Mouse (Mus musculus): ENCODE measurements around the gene Olfr1428. TPM values are rescaled to one million over a fixed set of nuclear protein-coding genes. Genes with fewer than 3 reads are reported as not detected.
"Not testable (repeated sequence)": the region's sequence is repeated elsewhere in the genome, so short reads cannot be mapped to it uniquely, and the experiment has no call there.

Olfr1428 gene
- not detected in 2 replicates for polyA plus RNA-seq (2016; fragmentation: Nextera tagmentation; extraction: Ambion mirVana)

- H3K36me3 ChIP-seq = no peaks in the 10 kb centered on the region
- H3K4me3 ChIP-seq = no peak within 1 kb of the TSS
- no peak within 1 kb of the TSS for H3K27ac ChIP-seq
- no peaks in the 10 kb centered on the region for H3K9me3 ChIP-seq (replicated peaks)
- no peak within 1 kb of the TSS for H3K4me2 ChIP-seq
- WGBS (ENCODE audit: insufficient replicate concordance) = 36% methylated on average over 1 of the region's 1 CpGs
- no peaks in the 10 kb centered on the region for H3K27me3 ChIP-seq (replicated peaks)
- no peak within 1 kb of the TSS for H3K9ac ChIP-seq
- no peaks in the 10 kb centered on the region for H3K4me1 ChIP-seq
- no peak for ATAC-seq
These were observed at the start of gene Olfr1428 for GRCm38 (mm10) chr19:12115797-12116196. TSS of gene Olfr1428 (minus strand) at chr19:12115897.

GRCm38 (mm10) chr19:12145452-12145851 lies 29.8 kb upstream of the Olfr1428 start:
- Histone ChIP-seq H3K9me3 (replicated peaks) (no peaks in the 10 kb centered on the region), H3K4me2 (no peak overlapping the region), H3K36me3 (no peaks in the 10 kb centered on the region), H3K9ac (no peak overlapping the region), H3K27me3 (replicated peaks) (no peaks in the 10 kb centered on the region), H3K27ac (no peak overlapping the region), H3K4me3 (no peak overlapping the region), H3K4me1 (no peaks in the 10 kb centered on the region)
- no peak for ATAC-seq
- 77% methylated on average over 3 of the region's 3 CpGs for WGBS (ENCODE audit: insufficient replicate concordance)

GRCm38 (mm10) chr19:12143356-12143755 lies 27.7 kb upstream of the Olfr1428 start:
- H3K4me2 ChIP-seq = no peak overlapping the region
- no peak overlapping the region for H3K27ac ChIP-seq
- no peak for ATAC-seq
- no peaks in the 10 kb centered on the region for H3K36me3 ChIP-seq
- no peaks in the 10 kb centered on the region for H3K9me3 ChIP-seq (replicated peaks)
- no peak overlapping the region for H3K4me3 ChIP-seq
- 76% methylated on average over 1 of the region's 1 CpGs for WGBS (ENCODE audit: insufficient replicate concordance)
- H3K9ac ChIP-seq = no peak overlapping the region
- H3K27me3 ChIP-seq (replicated peaks) = no peaks in the 10 kb centered on the region
- H3K4me1 ChIP-seq = no peaks in the 10 kb centered on the region

- no peak overlapping the region for H3K4me3 ChIP-seq
- H3K27me3 ChIP-seq (replicated peaks) = no peaks in the 10 kb centered on the region
- H3K9me3 ChIP-seq (replicated peaks) = no peaks in the 10 kb centered on the region
- H3K36me3 ChIP-seq = no peaks in the 10 kb centered on the region
- H3K9ac ChIP-seq = no peak overlapping the region
- WGBS (ENCODE audit: insufficient replicate concordance) = 40% methylated on average over 2 of the region's 2 CpGs
- no peak overlapping the region for H3K4me2 ChIP-seq
- no peaks in the 10 kb centered on the region for H3K4me1 ChIP-seq
- no peak for ATAC-seq
- no peak overlapping the region for H3K27ac ChIP-seq
These were observed 18.6 kb upstream of the Olfr1428 start for GRCm38 (mm10) chr19:12134289-12134688.

- WGBS (ENCODE audit: insufficient replicate concordance) = 47% methylated on average over 3 of the region's 3 CpGs
- no peak within 1 kb of the TSS for H3K9ac ChIP-seq
- no peak for ATAC-seq
- no peaks in the 10 kb centered on the region for H3K9me3 ChIP-seq (replicated peaks)
- H3K27ac ChIP-seq = no peak within 1 kb of the TSS
- no peak within 1 kb of the TSS for H3K4me2 ChIP-seq
- H3K4me1 ChIP-seq = no peaks in the 10 kb centered on the region
- no peak within 1 kb of the TSS for H3K4me3 ChIP-seq
- no peaks in the 10 kb centered on the region for H3K36me3 ChIP-seq
- H3K27me3 ChIP-seq (replicated peaks) = no peaks in the 10 kb centered on the region
These were observed 7.4 kb upstream of the Olfr1428 start, which contains the start of gene Olfr76 for GRCm38 (mm10) chr19:12123103-12123502. TSS of gene Olfr76 (minus strand) at chr19:12123203.

GRCm38 (mm10) chr19:12116464-12116863 lies 767 bp upstream of the Olfr1428 start:
- ATAC-seq = no peak
- H3K4me3 ChIP-seq = no peak overlapping the region
- no peak overlapping the region for H3K4me2 ChIP-seq
- H3K4me1 ChIP-seq = no peaks in the 10 kb centered on the region
- no peak overlapping the region for H3K9ac ChIP-seq
- no peaks in the 10 kb centered on the region for H3K36me3 ChIP-seq
- WGBS (ENCODE audit: insufficient replicate concordance) = 74% methylated on average over 3 of the region's 3 CpGs
- H3K27ac ChIP-seq = no peak overlapping the region
- H3K27me3 ChIP-seq (replicated peaks) = no peaks in the 10 kb centered on the region
- no peaks in the 10 kb centered on the region for H3K9me3 ChIP-seq (replicated peaks)

- Histone ChIP-seq H3K27me3 (replicated peaks) (no peaks in the 10 kb centered on the region), H3K4me2 (no peak overlapping the region), H3K4me1 (no peaks in the 10 kb centered on the region), H3K36me3 (no peaks in the 10 kb centered on the region), H3K27ac (no peak overlapping the region), H3K4me3 (no peak overlapping the region), H3K9ac (no peak overlapping the region), H3K9me3 (replicated peaks) (no peaks in the 10 kb centered on the region)
- WGBS (ENCODE audit: insufficient replicate concordance) = 34% methylated on average over 1 of the region's 1 CpGs
- ATAC-seq = no peak
These were observed 1.9 kb downstream of the Olfr1428 start for GRCm38 (mm10) chr19:12113807-12114206.

GRCm38 (mm10) chr19:12104541-12104940 lies 11.2 kb downstream of the Olfr1428 start:
- no peaks in the 10 kb centered on the region for H3K36me3 ChIP-seq
- ATAC-seq = no peak
- H3K27me3 ChIP-seq (replicated peaks) = no peaks in the 10 kb centered on the region
- no peak overlapping the region for H3K9ac ChIP-seq
- no peaks in the 10 kb centered on the region for H3K9me3 ChIP-seq (replicated peaks)
- H3K27ac ChIP-seq = no peak overlapping the region
- H3K4me1 ChIP-seq = no peaks in the 10 kb centered on the region
- no peak overlapping the region for H3K4me2 ChIP-seq
- 34% methylated on average over 1 of the region's 1 CpGs for WGBS (ENCODE audit: insufficient replicate concordance)
- H3K4me3 ChIP-seq = no peak overlapping the region

GRCm38 (mm10) chr19:12103234-12103633 lies 12.5 kb downstream of the Olfr1428 start, which contains the start of gene Olfr1427:
TSS of gene Olfr1427 (minus strand) at chr19:12103334.
- Histone ChIP-seq H3K4me1 (no peaks in the 10 kb centered on the region), H3K9me3 (replicated peaks) (no peaks in the 10 kb centered on the region), H3K4me2 (no peak within 1 kb of the TSS), H3K4me3 (no peak within 1 kb of the TSS), H3K27me3 (replicated peaks) (no peaks in the 10 kb centered on the region), H3K36me3 (no peaks in the 10 kb centered on the region), H3K27ac (no peak within 1 kb of the TSS), H3K9ac (no peak within 1 kb of the TSS)
- no peak for ATAC-seq
- 79% methylated on average over 2 of the region's 2 CpGs for WGBS (ENCODE audit: insufficient replicate concordance)

- Histone ChIP-seq H3K4me3 (no peak within 1 kb of the TSS), H3K9ac (no peak within 1 kb of the TSS), H3K4me1 (no peaks in the 10 kb centered on the region), H3K9me3 (replicated peaks) (no peaks in the 10 kb centered on the region), H3K4me2 (no peak within 1 kb of the TSS), H3K36me3 (no peaks in the 10 kb centered on the region), H3K27me3 (replicated peaks) (no peaks in the 10 kb centered on the region), H3K27ac (no peak within 1 kb of the TSS)
- no peak for ATAC-seq
- WGBS (ENCODE audit: insufficient replicate concordance) = 63% methylated on average over 1 of the region's 1 CpGs
These were observed 23.8 kb downstream of the Olfr1428 start, which contains the start of gene Olfr1426 for GRCm38 (mm10) chr19:12091913-12092312. TSS of gene Olfr1426 (minus strand) at chr19:12092013.

- not testable (repeated sequence) for H3K4me2 ChIP-seq; H3K27ac ChIP-seq; H3K4me1 ChIP-seq; H3K27me3 ChIP-seq (replicated peaks); H3K9me3 ChIP-seq (replicated peaks); H3K9ac ChIP-seq; H3K4me3 ChIP-seq; ATAC-seq; H3K36me3 ChIP-seq
- WGBS (ENCODE audit: insufficient replicate concordance) = 71% methylated on average over 4 of the region's 4 CpGs
These were observed 38.1 kb downstream of the Olfr1428 start, which contains the start of gene Olfr1425 for GRCm38 (mm10) chr19:12077631-12078030. TSS of gene Olfr1425 (minus strand) at chr19:12077731.

GRCm38 (mm10) chr19:12069546-12069945 lies 46.2 kb downstream of the Olfr1428 start:
- H3K9ac ChIP-seq; H3K4me1 ChIP-seq; H3K9me3 ChIP-seq (replicated peaks); H3K27ac ChIP-seq; H3K4me3 ChIP-seq; ATAC-seq; H3K36me3 ChIP-seq; H3K4me2 ChIP-seq; H3K27me3 ChIP-seq (replicated peaks): not testable (repeated sequence)
- WGBS (ENCODE audit: insufficient replicate concordance) = 45% methylated on average over 1 of the region's 1 CpGs

- not testable (repeated sequence) for H3K4me1 ChIP-seq; H3K4me2 ChIP-seq; H3K27ac ChIP-seq; H3K9ac ChIP-seq; ATAC-seq; H3K4me3 ChIP-seq; H3K27me3 ChIP-seq (replicated peaks); H3K9me3 ChIP-seq (replicated peaks); H3K36me3 ChIP-seq
- WGBS (ENCODE audit: insufficient replicate concordance) = 44% methylated on average over 1 of the region's 1 CpGs
These were observed 47.9 kb downstream of the Olfr1428 start for GRCm38 (mm10) chr19:12067806-12068205.
